Mouse (Mus musculus) limb, embryonic 13.5 days (tissue): ENCODE measurements around the gene Atp6v0d1. TPM values are rescaled to one million over a fixed set of nuclear protein-coding genes. Genes with fewer than 3 reads are reported as not detected.
A peak's percentile ranks its signal among the peaks of the same experiment; 100 is the strongest.
"Not testable (repeated sequence)": the region's sequence is repeated elsewhere in the genome, so short reads cannot be mapped to it uniquely, and the experiment has no call there.

ENCODE experiments used
- ATAC-seq: fragments of 200-750 bp; cut with Nextera tagmentation; 2 replicates; pipeline ENCODE4 v1.8.0; 2017; ENCODE audit warnings: low read depth, moderate number of reproducible peaks, moderate TSS enrichment; ENCODE audit not compliant: low FRiP score
- H3K27ac ChIP-seq: fragments of 300-500 bp; sonication (generic); 2 replicates; pipeline ENCODE4 v1.5.1; 2015; ENCODE audit warnings: inconsistent platforms, mild to moderate bottlenecking, moderate library complexity
- H3K27me3 ChIP-seq: fragments of 300-500 bp; sonication (generic); 2 replicates; pipeline ENCODE4 v1.6.1; 2015; ENCODE audit warnings: mild to moderate bottlenecking, inconsistent platforms
- H3K36me3 ChIP-seq: fragments of 300-500 bp; sonication (generic); 2 replicates; pipeline ENCODE4 v1.6.1; 2015; ENCODE audit warnings: inconsistent platforms, mild to moderate bottlenecking, moderate library complexity
- H3K4me1 ChIP-seq: fragments of 300-500 bp; sonication (generic); 2 replicates; pipeline ENCODE4 v1.6.1; 2015; ENCODE audit warnings: inconsistent platforms
- H3K4me2 ChIP-seq: fragments of 300-500 bp; sonication (generic); replicated peaks from 2 replicates; pipeline ENCODE4 v1.6.1; 2015; ENCODE audit warnings: inconsistent platforms, mild to moderate bottlenecking, moderate library complexity
- H3K4me3 ChIP-seq: fragments of 300-500 bp; sonication (generic); 2 replicates; pipeline ENCODE4 v1.5.1; 2015; ENCODE audit warnings: moderate library complexity, mild to moderate bottlenecking, inconsistent platforms
- H3K9ac ChIP-seq: fragments of 300-500 bp; sonication (generic); 2 replicates; pipeline ENCODE4 v1.6.1; 2015; ENCODE audit warnings: mild to moderate bottlenecking, inconsistent platforms
- H3K9me3 ChIP-seq: fragments of 300-500 bp; sonication (generic); 2 replicates; pipeline ENCODE4 v1.6.1; 2016; ENCODE audit warnings: inconsistent platforms
- WGBS: fragments of 180-500 bp; shearing (Covaris S2); methylation state at CpG from one replicate; pipeline ENCODE4 v1.1.7; 2015; 5-methylcytosine and 5-hydroxymethylcytosine counted together
- polyA plus RNA-seq: library from polyadenylated mRNA; unstranded; fragments of >200 nt; fragmentation: Nextera tagmentation; extraction: Ambion mirVana; gene quantifications from 2 replicates; pipeline ENCODE4 v1.2.1, GENCODE M21; 2015

The Atp6v0d1 gene
- polyA plus RNA-seq, 1 experiment from 2014 or later, result 82.5 TPM

DNA sequence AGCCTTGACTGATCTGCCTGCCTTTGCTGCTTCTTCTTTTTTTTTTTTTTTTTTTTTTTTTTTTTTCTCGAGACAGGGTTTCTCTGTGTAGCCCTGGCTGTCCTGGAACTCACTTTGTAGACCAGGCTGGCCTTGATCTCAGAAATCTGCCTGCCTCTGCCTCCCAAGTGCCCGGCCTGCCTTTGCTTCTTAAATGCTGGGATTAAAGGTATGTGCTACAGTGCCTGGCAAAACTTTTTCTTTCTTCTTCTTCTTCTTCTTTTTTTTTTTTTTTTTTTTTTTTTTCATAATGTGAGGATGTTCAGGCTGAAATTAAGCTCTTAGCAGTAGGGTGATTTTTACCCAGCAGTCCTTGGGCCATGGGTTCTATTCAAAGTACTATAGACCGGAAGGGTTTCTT, 36.7 kb upstream of the Atp6v0d1 start:
- H3K4me1 ChIP-seq, result peaks cover 26% of the 10 kb centered on the region
- not testable (repeated sequence) for H3K9me3 ChIP-seq, H3K4me3 ChIP-seq, H3K36me3 ChIP-seq, H3K4me2 ChIP-seq, H3K27me3 ChIP-seq, H3K9ac ChIP-seq, ATAC-seq, H3K27ac ChIP-seq
- 70% methylated on average over 3 of the region's 3 CpGs for WGBS

- Histone ChIP-seq H3K4me3 (no peak overlapping the region), H3K9me3 (no peaks in the 10 kb centered on the region), H3K27me3 (no peaks in the 10 kb centered on the region), H3K36me3 (no peaks in the 10 kb centered on the region), H3K9ac (no peak overlapping the region), H3K27ac (no peak overlapping the region), H3K4me1 (peaks cover 19% of the 10 kb centered on the region), H3K4me2 (no peak overlapping the region)
- ATAC-seq, result no peak
- WGBS, result 76% methylated on average over 5 of the region's 5 CpGs
Observed at GRCm38 (mm10) chr8:105601301-105601700, 35.5 kb upstream of the Atp6v0d1 start.

- no peaks in the 10 kb centered on the region for H3K36me3 ChIP-seq
- no peak overlapping the region for H3K4me3 ChIP-seq
- no peak overlapping the region for H3K9ac ChIP-seq
- H3K27me3 ChIP-seq, result no peaks in the 10 kb centered on the region
- H3K4me1 ChIP-seq, result peaks cover 26% of the 10 kb centered on the region
- ATAC-seq, result no peak
- WGBS, result 80% methylated on average over 6 of the region's 6 CpGs
- no peak overlapping the region for H3K27ac ChIP-seq
- H3K9me3 ChIP-seq, result no peaks in the 10 kb centered on the region
- no peak overlapping the region for H3K4me2 ChIP-seq
Observed at GRCm38 (mm10) chr8:105598777-105599176, 32.9 kb upstream of the Atp6v0d1 start.

DNA sequence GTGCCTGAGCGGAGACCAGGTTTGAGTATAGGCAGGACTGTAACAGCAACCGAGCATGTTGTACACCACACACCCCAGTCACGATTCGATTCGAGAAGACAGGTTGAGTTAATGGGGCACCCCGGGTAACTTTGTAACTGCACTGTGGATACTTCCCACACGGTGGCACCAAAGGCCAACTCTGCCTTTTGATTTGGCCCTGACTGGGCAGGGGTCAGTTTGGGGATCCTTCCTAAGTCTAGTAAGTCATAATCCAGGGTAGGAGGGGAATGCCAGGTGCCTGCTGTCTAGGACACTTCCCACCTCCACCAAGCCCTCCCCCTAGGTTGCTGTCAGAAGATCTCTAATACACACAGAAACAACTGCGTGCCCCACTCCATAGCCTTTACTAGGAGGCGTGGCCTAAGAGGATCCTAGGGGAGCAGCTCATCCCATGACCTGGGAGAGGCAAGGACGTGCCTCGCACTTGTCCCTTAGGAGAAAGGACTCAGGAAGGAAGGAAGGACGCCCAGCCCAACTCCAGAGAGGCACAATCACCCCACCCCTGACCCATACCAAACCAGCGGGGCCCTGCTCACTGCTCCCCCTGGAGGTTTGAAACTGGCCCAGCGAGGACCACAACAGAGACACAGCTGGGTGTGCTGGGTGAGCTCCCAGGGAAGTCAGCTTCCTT, 30.7 kb upstream of the Atp6v0d1 start:
- H3K9ac ChIP-seq, result no peak overlapping the region
- 0 out of 2 replicates have a peak overlapping the region, but pooled peaks have one; percentile 8 for H3K4me3 ChIP-seq
- peaks cover 29% of the 10 kb centered on the region for H3K4me1 ChIP-seq
- peak; percentile 14; the same call in 1 of the 2 replicates for ATAC-seq
- no peaks in the 10 kb centered on the region for H3K36me3 ChIP-seq
- H3K4me2 ChIP-seq, result peak overlapping the region; percentile 46
- 8% methylated on average over 14 of the region's 14 CpGs for WGBS
- no peaks in the 10 kb centered on the region for H3K9me3 ChIP-seq
- no peak overlapping the region for H3K27ac ChIP-seq
- no peaks in the 10 kb centered on the region for H3K27me3 ChIP-seq

- Histone ChIP-seq H3K4me1 (peaks cover 29% of the 10 kb centered on the region), H3K27me3 (no peaks in the 10 kb centered on the region), H3K4me3 (peak overlapping the region; percentile 30), H3K36me3 (no peaks in the 10 kb centered on the region), H3K4me2 (peak overlapping the region; percentile 58), H3K9ac (0 out of 2 replicates have a peak overlapping the region, but pooled peaks have one; percentile 54), H3K9me3 (no peaks in the 10 kb centered on the region), H3K27ac (peak overlapping the region; percentile 82)
- no peak for ATAC-seq
- 76% methylated on average over 18 of the region's 18 CpGs for WGBS
Observed at GRCm38 (mm10) chr8:105594451-105595242, 28.8 kb upstream of the Atp6v0d1 start.

- H3K36me3 ChIP-seq, result no peaks in the 10 kb centered on the region
- peak overlapping the region; percentile 30 for H3K4me3 ChIP-seq
- H3K27me3 ChIP-seq, result no peaks in the 10 kb centered on the region
- WGBS, result 7% methylated on average over 15 of the region's 15 CpGs
- peak overlapping the region; percentile 82 for H3K27ac ChIP-seq
- H3K9me3 ChIP-seq, result no peaks in the 10 kb centered on the region
- H3K4me1 ChIP-seq, result peaks cover 29% of the 10 kb centered on the region
- peak overlapping the region; percentile 54 for H3K9ac ChIP-seq
- peak; percentile 80 for ATAC-seq
- peak overlapping the region; percentile 58 for H3K4me2 ChIP-seq
Observed at GRCm38 (mm10) chr8:105593859-105594258, 28.0 kb upstream of the Atp6v0d1 start.

DNA sequence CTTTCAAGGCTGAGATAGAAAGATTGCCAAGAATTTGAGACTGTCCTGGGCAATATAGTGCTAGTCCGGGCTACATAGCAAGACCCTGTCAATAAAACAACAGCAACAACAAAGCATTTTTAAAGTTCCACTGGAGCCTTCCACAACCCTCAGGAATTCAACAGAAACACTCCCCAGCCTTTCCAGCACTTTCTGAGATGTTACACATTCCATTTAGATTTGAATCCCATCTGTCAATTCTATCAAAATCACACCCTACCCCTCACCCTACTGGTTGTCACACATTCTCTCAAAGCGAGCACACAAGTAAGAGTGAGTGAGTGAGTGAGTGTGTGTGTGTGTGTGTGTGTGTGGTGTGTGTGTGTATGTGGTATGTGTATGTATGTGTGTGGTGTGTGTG, 26.6 kb upstream of the Atp6v0d1 start:
- no peaks in the 10 kb centered on the region for H3K9me3 ChIP-seq
- H3K4me1 ChIP-seq, result peaks cover 29% of the 10 kb centered on the region
- H3K27ac ChIP-seq, result no peak overlapping the region
- H3K27me3 ChIP-seq, result no peaks in the 10 kb centered on the region
- H3K4me3 ChIP-seq, result no peak overlapping the region
- no peak overlapping the region for H3K4me2 ChIP-seq
- WGBS, result 64% methylated on average over 2 of the region's 2 CpGs
- no peak for ATAC-seq
- H3K36me3 ChIP-seq, result no peaks in the 10 kb centered on the region
- H3K9ac ChIP-seq, result no peak overlapping the region

GRCm38 (mm10) chr8:105579719-105580118, 13.9 kb upstream of the Atp6v0d1 start:
- H3K4me3 ChIP-seq, result no peak overlapping the region
- H3K27me3 ChIP-seq, result no peaks in the 10 kb centered on the region
- no peak overlapping the region for H3K4me2 ChIP-seq
- ATAC-seq, result no peak
- no peaks in the 10 kb centered on the region for H3K36me3 ChIP-seq
- no peaks in the 10 kb centered on the region for H3K4me1 ChIP-seq
- H3K9me3 ChIP-seq, result no peaks in the 10 kb centered on the region
- no peak overlapping the region for H3K27ac ChIP-seq
- 65% methylated on average over 3 of the region's 3 CpGs for WGBS
- H3K9ac ChIP-seq, result no peak overlapping the region

DNA sequence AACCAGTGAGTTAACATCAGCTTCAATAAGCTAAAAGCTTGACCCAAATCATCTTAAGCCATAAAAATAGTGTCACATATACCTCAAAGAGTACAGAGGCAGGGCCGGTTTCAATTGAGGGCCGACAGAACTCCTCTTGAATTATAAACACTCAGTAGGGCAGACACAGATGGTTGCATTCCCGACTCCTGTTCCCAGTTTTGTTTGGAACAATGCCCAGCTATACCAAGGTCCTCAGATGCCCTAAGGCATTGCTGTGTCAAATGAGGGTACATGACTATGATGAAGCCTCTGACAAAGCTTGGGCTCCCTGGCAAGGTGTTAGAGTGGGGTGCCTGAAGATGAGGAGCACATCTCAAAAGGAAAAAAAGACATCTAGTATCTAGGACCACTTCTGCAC, 9.7 kb upstream of the Atp6v0d1 start:
- WGBS, result 65% methylated on average over 3 of the region's 3 CpGs
- Histone ChIP-seq H3K4me3 (no peak overlapping the region), H3K36me3 (no peaks in the 10 kb centered on the region), H3K9ac (no peak overlapping the region), H3K27ac (no peak overlapping the region), H3K27me3 (no peaks in the 10 kb centered on the region), H3K4me2 (no peak overlapping the region), H3K9me3 (no peaks in the 10 kb centered on the region), H3K4me1 (no peaks in the 10 kb centered on the region)
- ATAC-seq, result no peak

GRCm38 (mm10) chr8:105574741-105575140, 8.9 kb upstream of the Atp6v0d1 start:
- no peaks in the 10 kb centered on the region for H3K27me3 ChIP-seq
- no peaks in the 10 kb centered on the region for H3K9me3 ChIP-seq
- no peak overlapping the region for H3K9ac ChIP-seq
- H3K36me3 ChIP-seq, result no peaks in the 10 kb centered on the region
- H3K4me3 ChIP-seq, result no peak overlapping the region
- 37% methylated on average over 6 of the region's 6 CpGs for WGBS
- H3K4me2 ChIP-seq, result no peak overlapping the region
- no peaks in the 10 kb centered on the region for H3K4me1 ChIP-seq
- ATAC-seq, result no peak
- no peak overlapping the region for H3K27ac ChIP-seq

- Histone ChIP-seq H3K4me3 (no peak overlapping the region), H3K27ac (no peak overlapping the region), H3K36me3 (no peaks in the 10 kb centered on the region), H3K4me1 (no peaks in the 10 kb centered on the region), H3K9me3 (no peaks in the 10 kb centered on the region), H3K4me2 (no peak overlapping the region), H3K9ac (no peak overlapping the region), H3K27me3 (no peaks in the 10 kb centered on the region)
- no peak for ATAC-seq
Observed at GRCm38 (mm10) chr8:105573427-105573826, 7.6 kb upstream of the Atp6v0d1 start.

DNA sequence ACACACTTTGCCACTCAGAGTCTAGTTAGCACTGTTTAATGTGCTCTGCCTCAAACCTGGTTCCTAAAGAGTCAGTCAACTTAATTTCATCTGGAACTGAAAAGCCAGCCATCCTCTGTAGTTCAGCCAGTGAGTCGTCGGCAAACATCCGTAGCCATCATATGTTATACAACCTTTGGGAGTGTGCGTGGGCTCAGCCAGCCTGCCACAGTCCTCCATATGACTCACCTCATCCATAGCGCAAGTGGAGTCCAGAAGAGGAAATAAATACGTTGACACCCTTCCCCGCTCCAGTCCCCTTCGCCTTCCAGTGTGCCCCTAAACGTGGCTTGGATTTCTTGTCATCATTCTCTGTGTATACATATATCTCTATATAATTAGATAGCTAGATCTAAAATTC, 6.0 kb upstream of the Atp6v0d1 start:
- Histone ChIP-seq H3K9ac (no peak overlapping the region), H3K27ac (no peak overlapping the region), H3K4me2 (no peak overlapping the region), H3K36me3 (no peaks in the 10 kb centered on the region), H3K4me3 (no peak overlapping the region), H3K4me1 (peaks cover 5% of the 10 kb centered on the region; the same call in 1 of the 2 replicates), H3K27me3 (0 out of 2 replicates have a peak, but pooled peaks cover 8% of the 10 kb centered on the region), H3K9me3 (no peaks in the 10 kb centered on the region)
- 82% methylated on average over 9 of the region's 9 CpGs for WGBS
- no peak for ATAC-seq
